Mouse (Mus musculus): ENCODE measurements around the gene Runx2.

GRCm38 (mm10) chr17:44766318-44766717 lies 48.3 kb downstream of the Runx2 start:
- TF ChIP-seq ZNF384 (IDR thresholded peaks at IDR 0.05; ENCODE audit: low read depth, low read length) (no peak), MAFK (IDR thresholded peaks at IDR 0.05; ENCODE audit: insufficient read depth, low read depth, low read length) (no peak), HCFC1 (IDR thresholded peaks at IDR 0.05; ENCODE audit: borderline replicate concordance, insufficient read depth, low read length) (no peak), CHD2 (IDR thresholded peaks at IDR 0.05; ENCODE audit: low read depth, low read length) (no peak)

Data from ES-E14 (cell line).